8 mouse cellular contexts compared by ENCODE assay signal in the genomic region with DNA sequence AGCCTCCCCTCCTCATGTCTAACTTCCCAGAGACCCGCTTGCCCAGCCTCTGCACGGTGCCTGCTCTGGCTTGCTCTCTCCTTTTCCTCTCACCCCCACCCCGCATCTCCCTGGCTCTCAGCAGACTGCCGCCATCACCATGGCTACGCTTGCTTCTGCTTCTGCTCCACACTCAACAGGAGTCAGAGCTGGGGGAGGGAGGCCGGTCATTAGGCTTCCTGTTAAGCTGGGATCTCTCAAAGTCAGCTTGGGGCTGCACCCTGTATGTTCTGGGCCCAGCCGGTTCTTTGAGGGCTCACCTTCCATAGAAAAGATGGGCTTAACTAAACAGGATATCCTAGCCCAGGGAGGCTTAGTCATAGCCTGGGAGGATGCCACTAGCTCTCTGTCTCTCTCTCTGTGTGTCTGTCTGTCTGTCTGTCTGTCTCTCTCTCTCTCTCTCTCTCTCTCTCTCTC.
DNase-seq lines count a peak whose midpoint lies in the region; ATAC-seq lines count a peak whose summit lies in the region.

No protein-coding gene starts in this region.

- H3K4me2 ChIP-seq in embryonic facial prominence, embryonic 12.5 days (replicated peaks): peak overlapping the region; percentile 13; the same call in 1 of the 2 replicates
- H3K4me2 ChIP-seq in hindbrain, embryonic 12.5 days (replicated peaks): peak overlapping the region; percentile 30

- DNase-seq in 3T3-L1 (ENCODE audit: low read depth, low spot score): peak; percentile 52
- peak; percentile 81 for DNase-seq in MN1 (ENCODE audit: low spot score)
- peak; percentile 41 to 60 for DNase-seq in left cerebral cortex, adult 18-20 months (ENCODE audit: low spot score in 2 of 2)
- DNase-seq in right cerebral cortex, postnatal 25 days: peak; percentile 70
- DNase-seq in urinary bladder, adult 2 months (ENCODE audit: low spot score): no peak

- no peaks in the 10 kb centered on the region for H3K27me3 ChIP-seq in embryonic facial prominence, embryonic 12.5 days
- 0 out of 2 replicates have a peak, but pooled peaks cover 4% of the 10 kb centered on the region for H3K27me3 ChIP-seq in hindbrain, embryonic 12.5 days
- H3K27me3 ChIP-seq in megakaryocyte, embryonic 14.5 days (replicated peaks): peaks cover 3% of the 10 kb centered on the region

- H3K9ac ChIP-seq in embryonic facial prominence, embryonic 12.5 days: no peak overlapping the region
- no peak overlapping the region for H3K9ac ChIP-seq in hindbrain, embryonic 12.5 days

- no peaks in the 10 kb centered on the region for H3K36me3 ChIP-seq in embryonic facial prominence, embryonic 12.5 days
- no peaks in the 10 kb centered on the region for H3K36me3 ChIP-seq in hindbrain, embryonic 12.5 days
- peaks cover 3% of the 10 kb centered on the region for H3K36me3 ChIP-seq in megakaryocyte, embryonic 14.5 days (replicated peaks; ENCODE audit: low read length)

- H3K9me3 ChIP-seq in embryonic facial prominence, embryonic 12.5 days: no peaks in the 10 kb centered on the region
- no peaks in the 10 kb centered on the region for H3K9me3 ChIP-seq in hindbrain, embryonic 12.5 days (replicated peaks)
- H3K9me3 ChIP-seq in megakaryocyte, embryonic 14.5 days: no peaks in the 10 kb centered on the region

- peaks cover 24% of the 10 kb centered on the region for H3K4me1 ChIP-seq in embryonic facial prominence, embryonic 12.5 days
- H3K4me1 ChIP-seq in hindbrain, embryonic 12.5 days: peaks cover 23% of the 10 kb centered on the region
- peaks cover 96% of the 10 kb centered on the region for H3K4me1 ChIP-seq in megakaryocyte, embryonic 14.5 days

- H3K4me3 ChIP-seq in embryonic facial prominence, embryonic 12.5 days: no peak overlapping the region
- H3K4me3 ChIP-seq in hindbrain, embryonic 12.5 days: no peak overlapping the region
- H3K4me3 ChIP-seq in megakaryocyte, embryonic 14.5 days (replicated peaks): peak overlapping the region; percentile 77

- H3K27ac ChIP-seq in embryonic facial prominence, embryonic 12.5 days: no peak overlapping the region
- H3K27ac ChIP-seq in hindbrain, embryonic 12.5 days: no peak overlapping the region

- peak; percentile 80 for ATAC-seq in embryonic facial prominence, embryonic 12.5 days (ENCODE audit: insufficient number of reproducible peaks, insufficient read depth, low FRiP score, low TSS enrichment)
- peak; percentile 95 for ATAC-seq in hindbrain, embryonic 12.5 days (ENCODE audit: low FRiP score)

- WGBS in embryonic facial prominence, embryonic 12.5 days: 7% methylated on average over 7 of the region's 7 CpGs
- WGBS in hindbrain, embryonic 12.5 days: 5% methylated on average over 7 of the region's 7 CpGs
